Comparison of ENCODE assay signal across 9 mouse cellular contexts in the genomic region with DNA sequence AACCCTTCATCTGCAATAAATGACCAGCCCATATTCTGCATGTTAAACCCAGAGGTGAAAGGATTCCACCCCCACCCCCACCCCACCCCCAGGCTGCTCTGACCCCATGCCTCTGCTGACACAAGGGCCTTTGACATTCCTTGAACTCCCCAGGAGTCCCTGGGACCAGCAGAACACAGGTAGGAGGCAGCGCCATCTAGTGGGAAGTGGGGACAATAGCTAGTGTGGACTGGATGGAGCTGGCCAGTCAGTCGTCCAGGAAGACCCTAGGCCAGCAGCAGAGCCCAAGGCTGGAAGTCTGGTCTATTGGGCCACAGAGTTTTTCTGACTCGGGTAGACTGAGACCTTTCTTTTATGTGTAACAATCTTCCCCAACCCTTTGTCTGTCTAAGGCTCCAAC.
DNase-seq lines count a peak whose midpoint lies in the region; ATAC-seq lines count a peak whose summit lies in the region.
"Had no signal": no experiment of that assay in that cellular context is flagged by ENCODE, and none has a peak within 500 bp of the region (broad histone marks: within the 10 kb centered on the region; RNA-seq: fewer than 3 reads in every experiment).

No protein-coding gene starts in this region.

- H3K36me3 ChIP-seq in midbrain, embryonic 11.5 days (ENCODE audit: control insufficient read depth, insufficient read depth, low read length): no peaks in the 10 kb centered on the region
- no peaks in the 10 kb centered on the region for H3K36me3 ChIP-seq in midbrain, embryonic 15.5 days (replicated peaks)
- H3K36me3 ChIP-seq in limb, embryonic 11.5 days (ENCODE audit: control insufficient read depth, insufficient read depth, low read length): no peaks in the 10 kb centered on the region
- H3K36me3 ChIP-seq: midbrain, embryonic 12.5 days had no signal

- no peak overlapping the region for H3K27ac ChIP-seq in midbrain, embryonic 11.5 days (ENCODE audit: low read depth, low read length)
- H3K27ac ChIP-seq in midbrain, embryonic 15.5 days: no peak overlapping the region
- no peak overlapping the region for H3K27ac ChIP-seq in limb, embryonic 11.5 days (replicated peaks; ENCODE audit: low read depth, low read length)
- H3K27ac ChIP-seq: midbrain, embryonic 12.5 days had no signal

- WGBS in midbrain, embryonic 11.5 days: 14% methylated on average over 3 of the region's 3 CpGs
- WGBS in midbrain, embryonic 15.5 days: 14% methylated on average over 3 of the region's 3 CpGs
- 6% methylated on average over 3 of the region's 3 CpGs for WGBS in limb, embryonic 11.5 days

- H3K9ac ChIP-seq in midbrain, embryonic 11.5 days (ENCODE audit: low read length): no peak overlapping the region
- no peak overlapping the region for H3K9ac ChIP-seq in midbrain, embryonic 15.5 days
- no peak overlapping the region for H3K9ac ChIP-seq in limb, embryonic 11.5 days (ENCODE audit: low read length)
- H3K9ac ChIP-seq: midbrain, embryonic 12.5 days had no signal

- H3K9me3 ChIP-seq in midbrain, embryonic 11.5 days (ENCODE audit: control insufficient read depth, low read length): no peaks in the 10 kb centered on the region
- H3K9me3 ChIP-seq in midbrain, embryonic 15.5 days: no peaks in the 10 kb centered on the region
- H3K9me3 ChIP-seq in limb, embryonic 11.5 days (ENCODE audit: control insufficient read depth, low read length): no peaks in the 10 kb centered on the region
- H3K9me3 ChIP-seq: midbrain, embryonic 12.5 days had no signal

- 0 out of 2 replicates have a peak, but pooled peaks have one; percentile 19 for ATAC-seq in midbrain, embryonic 11.5 days (ENCODE audit: low FRiP score)
- no peak for ATAC-seq in midbrain, embryonic 15.5 days (replicated peaks)
- no peak for ATAC-seq in limb, embryonic 11.5 days (ENCODE audit: insufficient number of reproducible peaks, low FRiP score, low TSS enrichment, low read depth)

- no peak overlapping the region for H3K4me3 ChIP-seq in midbrain, embryonic 11.5 days (ENCODE audit: low read depth, low read length)
- no peak overlapping the region for H3K4me3 ChIP-seq in midbrain, embryonic 15.5 days
- H3K4me3 ChIP-seq in limb, embryonic 11.5 days (ENCODE audit: low read depth, low read length): no peak overlapping the region
- H3K4me3 ChIP-seq: midbrain, embryonic 12.5 days had no signal

- H3K4me2 ChIP-seq in midbrain, embryonic 11.5 days: no peak overlapping the region
- H3K4me2 ChIP-seq in midbrain, embryonic 15.5 days: no peak overlapping the region
- H3K4me2 ChIP-seq in limb, embryonic 11.5 days (ENCODE audit: low read depth, severe bottlenecking): no peak overlapping the region
- H3K4me2 ChIP-seq: midbrain, embryonic 12.5 days had no signal

- DNase-seq in midbrain, embryonic 11.5 days (ENCODE audit: low spot score, missing footprints): no peak
- peak; percentile 74 for DNase-seq in adrenal gland, postnatal 10 days
- DNase-seq in embryo, embryonic 11 days: peak; percentile 77
- peak; percentile 41 for DNase-seq in induced T-regulatory cell, adult 2 months (ENCODE audit: low read depth)
- DNase-seq in limb, embryonic 11.5 days (ENCODE audit: low spot score): peak; percentile 77
- peak; percentile 24 for DNase-seq in ovary, adult 18-20 months (ENCODE audit: low spot score)
- peak; percentile 34 to 77 for DNase-seq in urinary bladder, postnatal 4 days (ENCODE audit: low spot score in 2 of 2)

- H3K27me3 ChIP-seq in midbrain, embryonic 11.5 days (ENCODE audit: control insufficient read depth, insufficient read depth, low read length): no peaks in the 10 kb centered on the region
- no peaks in the 10 kb centered on the region for H3K27me3 ChIP-seq in midbrain, embryonic 15.5 days (replicated peaks)
- no peaks in the 10 kb centered on the region for H3K27me3 ChIP-seq in limb, embryonic 11.5 days (ENCODE audit: control insufficient read depth, insufficient read depth, low read length)
- H3K27me3 ChIP-seq: midbrain, embryonic 12.5 days had no signal

- peaks cover 4% of the 10 kb centered on the region; the same call in 1 of the 2 replicates for H3K4me1 ChIP-seq in midbrain, embryonic 11.5 days (ENCODE audit: control insufficient read depth, insufficient read depth, low read length)
- peaks cover 30% of the 10 kb centered on the region for H3K4me1 ChIP-seq in midbrain, embryonic 15.5 days
- H3K4me1 ChIP-seq in limb, embryonic 11.5 days (ENCODE audit: control insufficient read depth, insufficient read depth, low read length): peaks cover 18% of the 10 kb centered on the region
